Mouse (Mus musculus): ENCODE measurements around the gene Ngdn. TPM values are rescaled to one million over a fixed set of nuclear protein-coding genes. Genes with fewer than 3 reads are reported as not detected.

Ngdn gene
- 49.9 TPM for polyA plus RNA-seq (2014; fragmentation: Illumina TruSeq; extraction: RNeasy Lipid Tissue Mini Kit (QIAGEN cat#74804); ENCODE audit: insufficient read depth, low read depth, low replicate concordance)

DNA sequence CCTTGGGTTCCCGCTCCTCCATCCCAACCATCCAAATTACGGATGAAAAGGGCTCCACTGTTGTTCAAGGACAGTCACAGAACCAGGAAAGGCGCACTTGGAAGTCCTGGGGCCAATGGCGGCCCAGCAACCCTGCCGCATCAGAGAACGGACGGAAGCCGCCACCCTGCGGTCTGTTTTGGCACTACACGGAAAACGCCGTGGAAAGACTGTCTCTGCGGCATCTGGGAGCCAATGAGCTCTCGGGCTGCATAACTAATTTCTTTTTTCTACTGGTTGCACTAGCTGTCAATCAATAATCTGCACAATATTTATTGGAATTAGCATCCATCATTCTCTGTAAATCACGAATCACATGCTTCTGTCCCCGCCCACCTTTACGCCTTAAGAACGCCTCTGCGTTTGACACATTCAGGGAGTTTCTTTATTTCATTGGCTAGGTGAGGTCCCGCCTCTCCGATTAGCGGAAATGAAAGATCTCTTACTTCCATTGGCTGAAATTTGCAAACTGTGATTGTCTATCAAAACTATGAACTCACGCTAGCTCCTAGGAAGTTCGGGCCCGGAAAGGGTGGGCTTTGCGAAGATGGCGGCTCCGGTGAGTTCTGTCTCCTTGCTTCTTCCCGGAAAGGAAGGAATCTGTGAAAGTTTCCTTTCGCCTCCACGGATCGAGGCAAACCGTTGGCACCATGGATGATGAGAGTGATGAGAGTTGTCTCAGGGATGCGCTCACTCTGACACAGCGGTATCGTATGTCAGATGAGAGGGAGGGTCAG lies at the start of gene Ngdn:
TSS of gene Ngdn (plus strand) at position 464 of the 776 bp plus-strand sequence.

DNA sequence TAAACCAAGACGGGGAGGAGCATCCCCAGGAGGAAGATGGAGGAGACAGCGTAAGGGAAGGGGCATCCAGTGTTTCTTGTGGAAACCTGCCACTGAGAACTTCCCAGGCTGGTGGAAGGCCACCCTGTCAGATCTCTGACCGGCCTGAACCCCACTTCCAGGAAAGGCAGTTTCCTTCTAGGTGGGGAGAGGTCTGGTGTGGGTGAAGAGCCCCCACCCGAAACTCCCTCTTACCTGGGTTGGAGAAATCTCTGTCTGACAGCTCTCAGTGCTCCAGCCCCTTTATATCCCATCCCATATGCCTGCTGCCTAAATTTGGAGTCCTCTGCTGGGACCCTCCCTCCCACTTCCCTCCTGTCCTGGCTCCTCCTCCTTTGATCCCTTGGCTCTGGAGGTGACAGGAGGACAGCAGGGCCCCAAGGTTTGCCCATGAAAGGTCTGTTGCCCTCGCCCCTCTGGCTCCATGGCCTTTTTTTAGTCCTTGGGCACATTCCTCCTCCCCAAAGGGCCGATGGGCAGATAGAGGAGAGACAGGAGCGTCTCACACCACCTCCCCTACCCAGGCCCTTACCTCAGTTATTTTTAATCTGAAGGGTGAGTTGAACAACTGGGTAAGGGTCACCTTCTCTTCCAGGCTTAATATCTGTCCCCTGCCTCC lies 48.8 kb upstream of the Ngdn start, which contains the start of gene Myh6:
TSS of gene Myh6 (minus strand) at position 608 of the 658 bp plus-strand sequence.

DNA sequence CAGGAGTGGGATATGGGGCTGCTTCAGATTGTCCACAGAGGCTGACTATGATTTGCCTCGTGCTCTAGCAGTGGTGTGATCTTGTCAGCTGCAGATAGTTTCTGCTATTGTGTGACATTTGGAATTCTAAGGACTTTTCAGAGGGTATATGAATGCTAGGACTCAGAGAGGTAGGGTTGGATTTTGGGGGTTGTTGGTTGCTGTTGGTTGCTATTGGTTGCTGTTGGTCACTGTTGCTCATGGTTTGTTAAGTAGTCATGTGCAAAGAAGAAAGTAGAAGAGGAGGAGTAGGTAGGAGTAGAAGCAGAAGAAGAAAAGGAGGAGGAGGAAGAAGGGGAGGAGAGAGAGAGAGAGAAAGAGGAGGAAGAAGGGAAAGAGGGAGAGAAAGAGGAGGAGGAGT lies 38.6 kb upstream of the Ngdn start, which contains the start of gene Gm17428:
TSS of gene Gm17428 (plus strand) at position 301 of the 400 bp plus-strand sequence.

DNA sequence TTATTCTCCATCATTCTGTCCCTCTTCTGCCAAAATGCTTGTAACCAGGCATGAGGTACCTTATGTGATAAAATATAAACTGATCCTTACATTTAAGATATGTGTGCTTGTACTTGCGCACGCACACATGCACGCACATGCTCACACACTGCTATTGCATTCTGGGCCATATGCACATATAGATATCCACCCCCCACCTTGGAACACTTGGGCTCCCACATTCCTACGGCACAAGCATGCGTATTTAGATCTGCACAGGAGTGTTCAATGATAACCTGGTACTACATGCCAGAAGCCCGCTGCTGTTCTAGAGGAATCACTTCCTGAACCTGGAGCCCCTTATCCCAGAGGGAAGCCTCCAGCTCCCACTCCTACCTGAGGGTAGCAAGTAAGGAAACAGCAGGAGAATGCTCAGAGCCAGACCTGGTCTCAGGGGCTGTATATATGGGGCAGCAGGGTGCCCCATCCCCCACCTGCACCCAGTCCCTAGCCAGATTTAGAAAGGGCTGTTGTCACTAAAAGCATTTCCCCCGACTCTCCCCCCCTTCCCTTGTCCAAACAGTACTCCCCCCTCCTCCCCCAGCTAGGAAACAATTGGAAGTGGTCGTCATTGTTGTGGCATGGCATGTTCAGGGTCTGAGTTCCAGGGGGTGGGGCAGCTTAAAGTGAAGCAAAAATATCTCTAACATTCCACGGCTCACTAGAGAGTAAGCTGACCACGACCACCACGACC lies 21.0 kb upstream of the Ngdn start, which contains the start of gene Myh7:
TSS of gene Myh7 (minus strand) at position 491 of the 733 bp plus-strand sequence.

Other genes with a start within 250 kb of the Ngdn start
- gene Slc7a8, start 233.5 kb upstream of the Ngdn start, polyA plus RNA-seq (2014; fragmentation: Illumina TruSeq; extraction: RNeasy Lipid Tissue Mini Kit (QIAGEN cat#74804); ENCODE audit: insufficient read depth, low read depth, low replicate concordance): 1.4 TPM
- gene Rnf212b, start 201.3 kb upstream of the Ngdn start, polyA plus RNA-seq (2014; fragmentation: Illumina TruSeq; extraction: RNeasy Lipid Tissue Mini Kit (QIAGEN cat#74804); ENCODE audit: insufficient read depth, low read depth, low replicate concordance): not detected
- 2.8 TPM for gene Homez, start 144.5 kb upstream of the Ngdn start, polyA plus RNA-seq (2014; fragmentation: Illumina TruSeq; extraction: RNeasy Lipid Tissue Mini Kit (QIAGEN cat#74804); ENCODE audit: insufficient read depth, low read depth, low replicate concordance)
- 8.1 TPM for gene Ppp1r3e, start 137.9 kb upstream of the Ngdn start, polyA plus RNA-seq (2014; fragmentation: Illumina TruSeq; extraction: RNeasy Lipid Tissue Mini Kit (QIAGEN cat#74804); ENCODE audit: insufficient read depth, low read depth, low replicate concordance)
- gene Bcl2l2, start 132.1 kb upstream of the Ngdn start, polyA plus RNA-seq (2014; fragmentation: Illumina TruSeq; extraction: RNeasy Lipid Tissue Mini Kit (QIAGEN cat#74804); ENCODE audit: insufficient read depth, low read depth, low replicate concordance): 36.2 TPM
- not detected for gene Gm20521, start 132.0 kb upstream of the Ngdn start, polyA plus RNA-seq (2014; fragmentation: Illumina TruSeq; extraction: RNeasy Lipid Tissue Mini Kit (QIAGEN cat#74804); ENCODE audit: insufficient read depth, low read depth, low replicate concordance)
- gene Pabpn1, start 123.0 kb upstream of the Ngdn start, polyA plus RNA-seq (2014; fragmentation: Illumina TruSeq; extraction: RNeasy Lipid Tissue Mini Kit (QIAGEN cat#74804); ENCODE audit: insufficient read depth, low read depth, low replicate concordance): 89.4 TPM
- gene Slc22a17, start 102.3 kb upstream of the Ngdn start, polyA plus RNA-seq (2014; fragmentation: Illumina TruSeq; extraction: RNeasy Lipid Tissue Mini Kit (QIAGEN cat#74804); ENCODE audit: insufficient read depth, low read depth, low replicate concordance): 9.3 TPM
- 3.3 TPM for gene Efs, start 89.3 kb upstream of the Ngdn start, polyA plus RNA-seq (2014; fragmentation: Illumina TruSeq; extraction: RNeasy Lipid Tissue Mini Kit (QIAGEN cat#74804); ENCODE audit: insufficient read depth, low read depth, low replicate concordance)
- not detected for gene Il25, start 82.8 kb upstream of the Ngdn start, polyA plus RNA-seq (2014; fragmentation: Illumina TruSeq; extraction: RNeasy Lipid Tissue Mini Kit (QIAGEN cat#74804); ENCODE audit: insufficient read depth, low read depth, low replicate concordance)
- gene Cmtm5, start 79.2 kb upstream of the Ngdn start, polyA plus RNA-seq (2014; fragmentation: Illumina TruSeq; extraction: RNeasy Lipid Tissue Mini Kit (QIAGEN cat#74804); ENCODE audit: insufficient read depth, low read depth, low replicate concordance): not detected
- gene Myh6, start 48.5 kb upstream of the Ngdn start, polyA plus RNA-seq (2014; fragmentation: Illumina TruSeq; extraction: RNeasy Lipid Tissue Mini Kit (QIAGEN cat#74804); ENCODE audit: insufficient read depth, low read depth, low replicate concordance): 170 TPM
- gene Gm17428, start 38.5 kb upstream of the Ngdn start, polyA plus RNA-seq (2014; fragmentation: Illumina TruSeq; extraction: RNeasy Lipid Tissue Mini Kit (QIAGEN cat#74804); ENCODE audit: insufficient read depth, low read depth, low replicate concordance): not detected
- gene Myh7, start 20.8 kb upstream of the Ngdn start, polyA plus RNA-seq (2014; fragmentation: Illumina TruSeq; extraction: RNeasy Lipid Tissue Mini Kit (QIAGEN cat#74804); ENCODE audit: insufficient read depth, low read depth, low replicate concordance): 10.6 TPM
- 0.37 TPM for gene Zfhx2, start 76.9 kb downstream of the Ngdn start, polyA plus RNA-seq (2014; fragmentation: Illumina TruSeq; extraction: RNeasy Lipid Tissue Mini Kit (QIAGEN cat#74804); ENCODE audit: insufficient read depth, low read depth, low replicate concordance)
- 7.4 TPM for gene Thtpa, start 79.3 kb downstream of the Ngdn start, polyA plus RNA-seq (2014; fragmentation: Illumina TruSeq; extraction: RNeasy Lipid Tissue Mini Kit (QIAGEN cat#74804); ENCODE audit: insufficient read depth, low read depth, low replicate concordance)
- 16.4 TPM for gene Ap1g2, start 91.1 kb downstream of the Ngdn start, polyA plus RNA-seq (2014; fragmentation: Illumina TruSeq; extraction: RNeasy Lipid Tissue Mini Kit (QIAGEN cat#74804); ENCODE audit: insufficient read depth, low read depth, low replicate concordance)
- 0.07 TPM for gene Jph4, start 101.5 kb downstream of the Ngdn start, polyA plus RNA-seq (2014; fragmentation: Illumina TruSeq; extraction: RNeasy Lipid Tissue Mini Kit (QIAGEN cat#74804); ENCODE audit: insufficient read depth, low read depth, low replicate concordance)
- not detected for gene Dhrs2, start 206.6 kb downstream of the Ngdn start, polyA plus RNA-seq (2014; fragmentation: Illumina TruSeq; extraction: RNeasy Lipid Tissue Mini Kit (QIAGEN cat#74804); ENCODE audit: insufficient read depth, low read depth, low replicate concordance)

Measured in lung, adult 10 weeks (tissue).